Mouse (Mus musculus) ES-Bruce4 (cell line): ENCODE measurements around the gene Siae.

ENCODE experiments used
- CTCF ChIP-seq: IDR thresholded peaks from one replicate; pipeline ENCODE4 v1.8.1; 2011; ENCODE audit warnings: low read depth, low read length
- POLR2A ChIP-seq: IDR thresholded peaks from one replicate; pipeline ENCODE4 v1.8.1; 2011; ENCODE audit warnings: low read length; ENCODE audit not compliant: insufficient read depth

DNA sequence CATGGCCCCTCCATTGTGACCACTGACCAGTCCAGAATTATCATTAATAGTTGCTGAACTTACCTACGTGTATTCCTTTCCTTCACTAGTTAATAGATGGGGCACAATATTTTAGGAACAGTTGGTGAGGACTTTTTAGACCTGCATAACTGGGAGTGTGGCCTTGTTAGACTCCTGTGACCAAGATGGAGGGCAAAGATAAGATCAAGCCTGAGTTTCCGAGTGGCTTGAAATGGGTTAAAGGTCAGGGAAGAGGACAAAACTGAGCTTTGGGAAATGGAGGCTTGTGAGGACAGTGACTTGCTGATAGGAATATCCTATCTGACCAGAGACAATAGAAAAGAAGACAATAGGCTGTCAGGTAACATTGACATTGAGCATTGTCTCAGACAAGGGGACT, 30.0 kb upstream of the Siae start:
- TF ChIP-seq CTCF (no peak), POLR2A (no peak)
